ENCODE assay signal across 10 mouse cellular contexts in genomic region chr16:30934967-30935690, GRCm38 (mm10).
DNase-seq lines count a peak whose midpoint lies in the region; ATAC-seq and TF ChIP-seq lines count a peak whose summit lies in the region.
"Had no signal": no experiment of that assay in that cellular context is flagged by ENCODE, and none has a peak within 500 bp of the region (broad histone marks: within the 10 kb centered on the region; RNA-seq: fewer than 3 reads in every experiment).

No protein-coding gene starts in this region.

- no peaks in the 10 kb centered on the region for H3K36me3 ChIP-seq in liver, postnatal 0 days (replicated peaks; ENCODE audit: insufficient read depth, low read length)
- no peaks in the 10 kb centered on the region for H3K36me3 ChIP-seq in embryonic facial prominence, embryonic 13.5 days
- no peaks in the 10 kb centered on the region for H3K36me3 ChIP-seq in limb, embryonic 15.5 days
- H3K36me3 ChIP-seq: embryonic facial prominence, embryonic 12.5 days had no signal

- DNase-seq in embryo, embryonic 10 days (ENCODE audit: low spot score): peak; percentile 19
- no peak for DNase-seq in embryo, embryonic 9.5 days (ENCODE audit: extremely low spot score)
- DNase-seq in liver, postnatal 0 days: peak; percentile 10
- DNase-seq in liver: no peak
- no peak for DNase-seq in lung, postnatal 25 days (ENCODE audit: low spot score)
- no peak for DNase-seq in retina, postnatal 1 day
- DNase-seq: lung, adult 2 months had no signal

- no peaks in the 10 kb centered on the region for H3K9me3 ChIP-seq in liver, postnatal 0 days (ENCODE audit: low read length)
- H3K9me3 ChIP-seq in embryonic facial prominence, embryonic 13.5 days: peaks cover 3% of the 10 kb centered on the region; the same call in 1 of the 2 replicates
- no peaks in the 10 kb centered on the region for H3K9me3 ChIP-seq in limb, embryonic 15.5 days
- H3K9me3 ChIP-seq: embryonic facial prominence, embryonic 12.5 days had no signal

- TF ChIP-seq CTCF in liver, postnatal 0 days (IDR thresholded peaks at IDR 0.05; ENCODE audit: low read depth): no peak

- H3K27ac ChIP-seq in liver, postnatal 0 days (ENCODE audit: low read depth): no peak overlapping the region
- H3K27ac ChIP-seq in embryonic facial prominence, embryonic 13.5 days: peak overlapping the region; percentile 39; the same call in 1 of the 2 replicates
- peak overlapping the region; percentile 57; the same call in 1 of the 2 replicates for H3K27ac ChIP-seq in limb, embryonic 15.5 days
- H3K27ac ChIP-seq: embryonic facial prominence, embryonic 12.5 days had no signal

- no peak overlapping the region for H3K4me3 ChIP-seq in liver, postnatal 0 days (ENCODE audit: low read depth, low read length)
- no peak overlapping the region for H3K4me3 ChIP-seq in embryonic facial prominence, embryonic 13.5 days
- H3K4me3 ChIP-seq in limb, embryonic 15.5 days: no peak overlapping the region
- H3K4me3 ChIP-seq: embryonic facial prominence, embryonic 12.5 days had no signal

- WGBS in liver, postnatal 0 days (ENCODE audit: insufficient replicate concordance): 43% methylated on average over 15 of the region's 15 CpGs
- WGBS in embryonic facial prominence, embryonic 13.5 days: 44% methylated on average over 15 of the region's 15 CpGs
- 11% methylated on average over 15 of the region's 15 CpGs for WGBS in limb, embryonic 15.5 days

- TF ChIP-seq EP300 in liver, postnatal 0 days (IDR thresholded peaks at IDR 0.05; ENCODE audit: low read depth): no peak

- H3K9ac ChIP-seq in liver, postnatal 0 days (replicated peaks): no peak overlapping the region
- 0 out of 2 replicates have a peak overlapping the region, but pooled peaks have one; percentile 21 for H3K9ac ChIP-seq in embryonic facial prominence, embryonic 13.5 days
- H3K9ac ChIP-seq in limb, embryonic 15.5 days: no peak overlapping the region
- H3K9ac ChIP-seq: embryonic facial prominence, embryonic 12.5 days had no signal

- no peaks in the 10 kb centered on the region; the same call in 1 of the 2 replicates for H3K4me1 ChIP-seq in liver, postnatal 0 days (ENCODE audit: insufficient read depth)
- peaks cover 15% of the 10 kb centered on the region for H3K4me1 ChIP-seq in embryonic facial prominence, embryonic 13.5 days
- H3K4me1 ChIP-seq in limb, embryonic 15.5 days: peaks cover 36% of the 10 kb centered on the region

- no peak for ATAC-seq in liver, postnatal 0 days
- ATAC-seq in embryonic facial prominence, embryonic 13.5 days (ENCODE audit: insufficient number of reproducible peaks, insufficient read depth, low FRiP score, low TSS enrichment, low read depth): no peak
- no peak for ATAC-seq in limb, embryonic 15.5 days (ENCODE audit: insufficient number of reproducible peaks, low FRiP score, low TSS enrichment, low read depth)

- no peak overlapping the region for H3K4me2 ChIP-seq in liver, postnatal 0 days (ENCODE audit: low read depth, low read length)
- peak overlapping the region; percentile 20; the same call in 1 of the 2 replicates for H3K4me2 ChIP-seq in embryonic facial prominence, embryonic 13.5 days
- peak overlapping the region; percentile 25; the same call in 1 of the 2 replicates for H3K4me2 ChIP-seq in limb, embryonic 15.5 days
- H3K4me2 ChIP-seq: embryonic facial prominence, embryonic 12.5 days had no signal

- H3K27me3 ChIP-seq in liver, postnatal 0 days (ENCODE audit: insufficient read depth, low read length): no peaks in the 10 kb centered on the region
- no peaks in the 10 kb centered on the region for H3K27me3 ChIP-seq in embryonic facial prominence, embryonic 13.5 days
- no peaks in the 10 kb centered on the region for H3K27me3 ChIP-seq in limb, embryonic 15.5 days
- H3K27me3 ChIP-seq: embryonic facial prominence, embryonic 12.5 days had no signal

Comparison
In these comparisons a context has a peak if more than half of its experiments do, and no peak if none do; other contexts are left out.
1. DNase-seq: peak in embryo, embryonic 10 days (single experiment) and liver, postnatal 0 days (single experiment); none in embryo, embryonic 9.5 days (single experiment), liver (single experiment), lung, postnatal 25 days (single experiment) and retina, postnatal 1 day (single experiment).